Mouse (Mus musculus): ENCODE measurements around the gene Ccr10. TPM values are rescaled to one million over a fixed set of nuclear protein-coding genes. Genes with fewer than 3 reads are reported as not detected.
"Not testable (repeated sequence)": the region's sequence is repeated elsewhere in the genome, so short reads cannot be mapped to it uniquely, and the experiment has no call there.

The Ccr10 gene
- polyA plus RNA-seq, 1 experiment from 2014 or later, result not detected

GRCm38 (mm10) chr11:101161551-101161950 lies 13.7 kb downstream of the Ccr10 start:
- ATAC-seq (ENCODE audit: low read depth) (no peak), DNase-seq (no peak)
- Histone ChIP-seq H3K9ac (no peak overlapping the region), H3K36me3 (peaks cover 3% of the 10 kb centered on the region; the same call in 1 of the 2 replicates), H3K27ac (no peak overlapping the region), H3K4me3 (replicated peaks) (no peak overlapping the region), H3K9me3 (replicated peaks) (no peaks in the 10 kb centered on the region), H3K27me3 (peaks cover 91% of the 10 kb centered on the region), H3K4me2 (no peak overlapping the region), H3K4me1 (replicated peaks) (peaks cover 24% of the 10 kb centered on the region)
- WGBS (ENCODE audit: insufficient replicate concordance), result 73% methylated on average over 15 of the region's 15 CpGs

DNA sequence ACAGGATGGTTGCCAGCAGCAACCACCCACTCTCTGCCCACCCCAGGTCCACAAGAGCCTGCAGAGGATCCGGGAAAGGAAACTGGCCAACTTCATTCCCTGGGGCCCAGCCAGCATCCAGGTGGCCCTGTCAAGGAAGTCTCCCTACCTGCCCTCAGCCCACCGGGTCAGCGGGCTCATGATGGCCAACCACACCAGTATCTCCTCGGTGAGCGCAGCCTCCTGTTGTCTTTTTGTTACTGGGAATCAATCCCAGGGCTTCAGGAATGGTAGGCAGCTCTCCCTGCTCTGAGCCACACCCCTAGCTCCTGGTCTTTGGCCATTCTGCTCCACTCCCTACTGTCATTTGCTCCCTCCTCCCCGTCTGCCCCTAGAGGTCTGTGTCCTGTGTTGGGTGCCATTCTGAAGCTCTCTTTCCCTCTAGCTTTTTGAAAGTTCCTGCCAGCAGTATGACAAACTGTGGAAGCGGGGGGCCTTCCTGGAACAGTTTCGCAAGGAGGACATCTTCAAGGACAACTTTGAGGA lies 14.2 kb downstream of the Ccr10 start:
- WGBS (ENCODE audit: insufficient replicate concordance), result 69% methylated on average over 8 of the region's 8 CpGs
- not testable (repeated sequence) for ATAC-seq (ENCODE audit: low read depth); H3K4me3 ChIP-seq (replicated peaks); DNase-seq; H3K4me2 ChIP-seq; H3K9me3 ChIP-seq (replicated peaks); H3K36me3 ChIP-seq; H3K9ac ChIP-seq; H3K27ac ChIP-seq
- Histone ChIP-seq H3K27me3 (peaks cover 91% of the 10 kb centered on the region), H3K4me1 (replicated peaks) (peaks cover 27% of the 10 kb centered on the region)

DNA sequence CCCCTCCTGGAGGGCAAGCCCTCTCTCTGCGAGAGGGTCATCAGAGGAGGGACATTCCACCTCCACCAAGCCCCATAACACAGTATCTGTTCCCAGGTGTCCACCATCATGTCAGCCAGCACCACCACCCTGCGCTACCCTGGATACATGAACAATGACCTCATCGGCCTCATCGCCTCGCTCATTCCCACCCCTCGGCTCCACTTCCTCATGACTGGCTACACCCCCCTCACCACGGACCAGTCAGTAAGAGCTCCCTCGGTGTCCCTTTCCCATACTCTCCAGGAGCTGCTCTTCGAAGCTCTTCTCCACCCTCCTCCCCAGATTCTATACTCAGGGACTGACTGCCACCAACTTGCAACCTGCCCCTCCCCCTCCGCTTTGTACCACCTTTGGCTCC lies 15.1 kb downstream of the Ccr10 start:
- H3K36me3 ChIP-seq; H3K9me3 ChIP-seq (replicated peaks); H3K9ac ChIP-seq; H3K4me3 ChIP-seq (replicated peaks); H3K27ac ChIP-seq; ATAC-seq (ENCODE audit: low read depth); DNase-seq; H3K4me2 ChIP-seq: not testable (repeated sequence)
- peaks cover 32% of the 10 kb centered on the region for H3K4me1 ChIP-seq (replicated peaks)
- H3K27me3 ChIP-seq, result peaks cover 91% of the 10 kb centered on the region
- 41% methylated on average over 8 of the region's 10 CpGs for WGBS (ENCODE audit: insufficient replicate concordance)

GRCm38 (mm10) chr11:101155728-101156371 lies 19.4 kb downstream of the Ccr10 start, which contains the start of gene Tubg2:
Gene Tubg2, plus strand, starts transcription at chr11:101155907.
- Histone ChIP-seq H3K36me3 (no peaks in the 10 kb centered on the region), H3K4me1 (replicated peaks) (peaks cover 8% of the 10 kb centered on the region), H3K27me3 (peaks cover 63% of the 10 kb centered on the region), H3K4me2 (peak within 1 kb of the TSS; percentile 59), H3K9ac (no peak within 1 kb of the TSS), H3K27ac (no peak within 1 kb of the TSS), H3K4me3 (replicated peaks) (peak within 1 kb of the TSS; percentile 38), H3K9me3 (replicated peaks) (no peaks in the 10 kb centered on the region)
- WGBS (ENCODE audit: insufficient replicate concordance), result 5% methylated on average over 36 of the region's 36 CpGs
- DNase-seq (no peak), ATAC-seq (ENCODE audit: low read depth) (no peak)

- ATAC-seq (ENCODE audit: low read depth), result no peak
- no peak for DNase-seq
- no peak overlapping the region for H3K4me3 ChIP-seq (replicated peaks)
- H3K4me1 ChIP-seq (replicated peaks), result peaks cover 8% of the 10 kb centered on the region
- H3K27me3 ChIP-seq, result peaks cover 57% of the 10 kb centered on the region
- H3K4me2 ChIP-seq, result no peak overlapping the region
- WGBS (ENCODE audit: insufficient replicate concordance), result 58% methylated on average over 6 of the region's 6 CpGs
- no peak overlapping the region for H3K9ac ChIP-seq
- no peaks in the 10 kb centered on the region for H3K36me3 ChIP-seq
- no peak overlapping the region for H3K27ac ChIP-seq
- no peaks in the 10 kb centered on the region for H3K9me3 ChIP-seq (replicated peaks)
These were observed 20.1 kb downstream of the Ccr10 start for GRCm38 (mm10) chr11:101155151-101155550.

- ATAC-seq (ENCODE audit: low read depth), result no peak
- peaks cover 54% of the 10 kb centered on the region for H3K27me3 ChIP-seq
- H3K9ac ChIP-seq, result no peak overlapping the region
- H3K4me1 ChIP-seq (replicated peaks), result peaks cover 8% of the 10 kb centered on the region
- H3K9me3 ChIP-seq (replicated peaks), result no peaks in the 10 kb centered on the region
- H3K4me3 ChIP-seq (replicated peaks), result no peak overlapping the region
- no peak for DNase-seq
- no peak overlapping the region for H3K4me2 ChIP-seq
- no peaks in the 10 kb centered on the region for H3K36me3 ChIP-seq
- H3K27ac ChIP-seq, result no peak overlapping the region
These were observed 20.6 kb downstream of the Ccr10 start for GRCm38 (mm10) chr11:101154648-101155047.

GRCm38 (mm10) chr11:101152825-101153224 lies 22.4 kb downstream of the Ccr10 start:
- WGBS (ENCODE audit: insufficient replicate concordance), result 81% methylated on average over 1 of the region's 1 CpGs
- ATAC-seq (ENCODE audit: low read depth) (no peak), DNase-seq (no peak)
- Histone ChIP-seq H3K36me3 (no peaks in the 10 kb centered on the region), H3K9me3 (replicated peaks) (no peaks in the 10 kb centered on the region), H3K27me3 (peaks cover 43% of the 10 kb centered on the region), H3K9ac (no peak overlapping the region), H3K4me1 (replicated peaks) (peaks cover 12% of the 10 kb centered on the region), H3K27ac (no peak overlapping the region), H3K4me3 (replicated peaks) (no peak overlapping the region), H3K4me2 (no peak overlapping the region)

DNA sequence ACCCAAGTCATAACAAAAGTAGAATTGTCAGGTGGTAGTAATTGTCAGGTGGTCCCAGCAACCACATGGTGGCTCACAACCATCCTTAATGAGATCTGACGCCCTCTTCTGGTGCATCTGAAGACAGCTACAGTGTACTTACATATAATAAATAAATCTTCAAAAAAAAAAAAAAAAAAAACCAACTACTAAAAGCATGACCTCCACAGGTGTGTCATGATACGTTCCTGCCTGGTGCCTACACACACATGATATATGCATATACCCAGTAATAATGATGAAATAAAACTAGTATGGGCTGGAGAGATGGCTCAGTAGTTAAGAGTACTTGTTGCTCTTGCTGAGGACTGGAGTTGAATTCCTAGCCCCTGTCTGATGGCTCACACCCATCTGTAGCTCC lies 24.2 kb downstream of the Ccr10 start:
- no peak overlapping the region for H3K9ac ChIP-seq
- DNase-seq (no peak), ATAC-seq (ENCODE audit: low read depth) (no peak)
- 29% methylated on average over 2 of the region's 2 CpGs for WGBS (ENCODE audit: insufficient replicate concordance)
- no peak overlapping the region for H3K4me3 ChIP-seq (replicated peaks)
- H3K4me2 ChIP-seq, result no peak overlapping the region
- H3K4me1 ChIP-seq (replicated peaks), result peaks cover 9% of the 10 kb centered on the region
- peaks cover 28% of the 10 kb centered on the region for H3K27me3 ChIP-seq
- H3K27ac ChIP-seq, result no peak overlapping the region
- no peaks in the 10 kb centered on the region for H3K36me3 ChIP-seq
- no peaks in the 10 kb centered on the region for H3K9me3 ChIP-seq (replicated peaks)

DNA sequence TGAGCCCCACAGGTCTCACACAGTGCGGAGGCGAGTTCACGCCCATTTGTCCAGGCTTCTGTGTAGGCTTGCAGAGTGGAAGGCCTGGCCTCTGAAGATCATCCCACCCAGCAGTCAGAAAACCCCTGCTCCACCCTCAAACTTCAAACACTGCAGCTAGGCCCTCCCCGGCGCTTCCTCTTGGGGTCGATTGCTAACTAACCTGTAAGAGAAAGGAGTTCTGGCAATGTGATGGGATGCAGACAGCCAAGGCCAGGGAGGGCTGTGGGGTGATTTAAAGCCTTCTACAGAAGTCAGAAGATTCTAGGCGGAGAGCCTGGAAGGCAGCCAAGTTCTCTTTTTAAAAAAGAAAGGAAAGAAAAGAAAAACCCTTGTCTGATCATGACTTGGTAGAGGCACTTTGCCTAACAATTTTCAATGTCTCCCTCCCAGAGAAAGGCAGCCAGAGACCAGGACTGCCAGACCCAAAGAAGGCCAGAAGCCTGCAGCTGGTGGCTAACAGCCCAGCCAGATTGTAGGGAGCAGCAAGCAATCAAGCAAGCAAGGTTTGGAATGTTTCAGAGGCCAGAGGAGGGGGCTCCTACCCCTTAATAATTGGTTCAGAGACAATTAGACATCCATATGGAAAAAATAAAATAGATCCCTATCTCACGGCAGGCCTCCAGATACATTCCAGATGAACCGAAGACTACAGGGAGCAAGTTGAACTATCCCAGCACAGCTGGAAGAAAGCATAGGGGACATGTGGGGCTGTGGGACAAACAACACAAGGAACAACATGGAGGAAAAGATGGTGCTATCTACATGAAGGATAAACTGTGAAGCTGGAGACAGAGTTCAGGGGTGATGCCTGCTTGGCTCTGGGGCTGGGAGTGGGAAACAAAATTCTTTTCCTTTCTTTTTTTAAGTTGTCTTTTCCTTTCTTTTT lies 25.8 kb downstream of the Ccr10 start:
- no peak overlapping the region; the same call in 1 of the 2 replicates for H3K27ac ChIP-seq

DNA sequence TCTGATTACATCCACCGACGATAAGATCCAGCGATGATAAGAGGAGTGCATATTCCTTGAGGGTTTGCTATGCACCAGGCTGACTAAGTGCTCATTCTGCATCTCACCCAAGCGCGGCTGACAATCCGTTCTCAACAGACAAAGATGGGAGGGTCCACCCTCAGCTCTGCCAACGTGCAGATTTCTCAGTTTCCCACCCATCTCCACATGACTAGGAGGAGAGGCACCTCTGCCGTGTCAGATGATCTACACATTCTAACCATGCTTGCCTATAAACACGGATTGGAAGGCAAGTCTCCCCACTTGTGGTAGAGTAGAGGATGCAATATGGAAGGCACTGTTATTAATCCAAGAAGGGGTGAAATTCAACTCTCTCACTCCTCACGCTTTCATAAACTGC lies 26.5 kb downstream of the Ccr10 start:
- Histone ChIP-seq H3K4me2 (no peak overlapping the region), H3K36me3 (no peaks in the 10 kb centered on the region), H3K27ac (no peak overlapping the region; the same call in 1 of the 2 replicates), H3K27me3 (peaks cover 13% of the 10 kb centered on the region), H3K4me3 (replicated peaks) (no peak overlapping the region), H3K4me1 (replicated peaks) (peaks cover 7% of the 10 kb centered on the region), H3K9ac (no peak overlapping the region), H3K9me3 (replicated peaks) (no peaks in the 10 kb centered on the region)
- 62% methylated on average over 10 of the region's 10 CpGs for WGBS (ENCODE audit: insufficient replicate concordance)
- DNase-seq, result no peak
- no peak for ATAC-seq (ENCODE audit: low read depth)

More for the DNA sequence above, 25.8 kb downstream of the Ccr10 start:
- no peak overlapping the region for H3K9ac ChIP-seq
- WGBS (ENCODE audit: insufficient replicate concordance), result 50% methylated on average over 9 of the region's 9 CpGs
- H3K4me2 ChIP-seq, result no peak overlapping the region
- no peaks in the 10 kb centered on the region for H3K9me3 ChIP-seq (replicated peaks)
- no peak overlapping the region for H3K4me3 ChIP-seq (replicated peaks)
- DNase-seq, result no peak
- 0 out of 2 replicates have a peak, but pooled peaks cover 4% of the 10 kb centered on the region for H3K4me1 ChIP-seq (replicated peaks)
- ATAC-seq (ENCODE audit: low read depth), result no peak
- H3K27me3 ChIP-seq, result peaks cover 12% of the 10 kb centered on the region; the same call in 1 of the 2 replicates
- H3K36me3 ChIP-seq, result no peaks in the 10 kb centered on the region

GRCm38 (mm10) chr11:101146377-101146776 lies 28.9 kb downstream of the Ccr10 start:
- ATAC-seq (ENCODE audit: low read depth) (no peak), DNase-seq (no peak)
- Histone ChIP-seq H3K4me2 (no peak overlapping the region), H3K9me3 (replicated peaks) (no peaks in the 10 kb centered on the region), H3K4me3 (replicated peaks) (no peak overlapping the region), H3K9ac (no peak overlapping the region), H3K27me3 (peaks cover 29% of the 10 kb centered on the region), H3K36me3 (no peaks in the 10 kb centered on the region), H3K4me1 (replicated peaks) (peaks cover 10% of the 10 kb centered on the region), H3K27ac (no peak overlapping the region)
- 52% methylated on average over 10 of the region's 10 CpGs for WGBS (ENCODE audit: insufficient replicate concordance)
